Mouse (Mus musculus): ENCODE results near the gene Tex35.

The Tex35 gene

GRCm38 (mm10) chr1:157090835-157091234 lies 17.6 kb downstream of the Tex35 start:
- ChIA-PET CTCF (interaction anchor here in 3 of 4 experiments (0.8 to 1.7 kb wide), 3 partner anchors 9 to 14 kb away, joined by 3 to 5 read pairs (median 4); no protein-coding TSS in a partner anchor), POLR2A (interaction anchor here in 1 of 4 experiments (0.5 to 1.1 kb wide), 3 partner anchors 9 to 313 kb away, joined by 3 to 4 read pairs (median 3); no protein-coding TSS in a partner anchor)

DNA sequence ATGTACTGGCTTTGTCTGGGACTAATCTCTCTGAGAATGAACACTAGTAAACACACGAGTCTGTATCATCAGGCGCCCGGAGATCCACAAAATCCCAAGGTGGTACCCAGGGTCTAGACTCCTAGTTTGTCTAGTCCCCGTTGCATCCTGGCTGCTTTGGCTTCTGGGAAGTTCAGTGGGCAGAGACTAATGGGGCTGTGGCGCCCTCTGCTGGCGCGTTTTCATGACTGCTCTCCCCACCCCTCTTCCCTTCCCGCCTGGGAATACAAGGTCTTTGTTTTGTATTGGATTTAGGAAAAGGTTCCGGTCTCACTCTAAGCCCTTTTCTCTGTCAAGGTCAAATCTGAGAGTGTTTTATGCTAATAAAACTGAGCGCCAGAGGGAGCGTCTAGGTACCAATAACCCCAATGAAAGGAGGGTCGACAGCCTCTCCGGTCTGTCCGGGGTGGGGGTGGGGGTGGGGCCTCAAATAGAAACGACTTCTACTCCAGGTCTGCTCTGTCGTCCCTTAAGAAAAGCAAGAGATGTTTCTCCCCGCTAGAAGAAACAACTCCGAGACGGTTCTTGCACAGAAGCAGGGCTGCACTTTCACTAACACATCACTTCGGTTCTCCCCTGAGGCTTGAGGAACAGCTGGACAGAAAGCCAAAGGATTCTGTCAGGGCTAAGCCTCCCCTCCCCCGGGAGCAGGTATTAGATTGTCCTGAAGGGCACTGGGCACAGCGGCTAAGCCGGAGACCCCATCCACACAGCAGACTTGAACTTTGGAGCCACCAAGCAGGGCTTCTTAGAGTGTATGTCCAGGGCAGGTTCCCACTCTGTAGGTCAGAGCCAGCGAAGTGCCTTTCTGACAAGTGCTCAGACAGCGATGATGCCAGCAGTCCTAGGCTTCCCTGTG lies 22.1 kb downstream of the Tex35 start:
- ChIA-PET CTCF (interaction anchor here in 1 of 4 experiments (1.0 kb wide), 1 partner anchor 450 kb away, joined by 4 read pairs; no protein-coding TSS in a partner anchor), POLR2A (interaction anchor here in 2 of 4 experiments (0.5 to 0.6 kb wide), 2 partner anchors 158 to 370 kb away, joined by 3 read pairs; no protein-coding TSS in a partner anchor)

DNA sequence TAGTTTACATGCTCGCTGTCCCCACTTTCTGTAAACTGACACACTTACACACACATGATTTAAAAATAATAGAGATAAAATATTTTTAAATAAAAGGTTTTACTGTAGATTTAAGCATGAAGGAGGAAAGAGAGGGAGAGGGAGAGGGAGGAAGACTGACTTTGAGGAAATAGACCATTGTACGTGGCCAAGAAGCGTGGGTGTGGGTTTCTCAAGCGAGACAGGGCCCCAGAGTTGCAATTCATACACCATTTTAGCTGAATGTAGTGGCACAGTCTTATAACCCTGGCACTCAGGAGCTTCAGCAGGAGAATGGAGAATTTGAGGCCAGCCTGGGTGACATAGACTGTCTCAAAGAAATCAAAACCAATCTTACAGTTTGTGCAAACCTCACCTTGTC lies 25.5 kb downstream of the Tex35 start:
- POLR2A ChIA-PET: no interaction called here
- CTCF ChIA-PET: interaction anchor here in 2 of 4 experiments (0.6 to 4.3 kb wide), 4 partner anchors 165 to 453 kb away, joined by 3 to 44 read pairs (median 16); no protein-coding TSS in a partner anchor

DNA sequence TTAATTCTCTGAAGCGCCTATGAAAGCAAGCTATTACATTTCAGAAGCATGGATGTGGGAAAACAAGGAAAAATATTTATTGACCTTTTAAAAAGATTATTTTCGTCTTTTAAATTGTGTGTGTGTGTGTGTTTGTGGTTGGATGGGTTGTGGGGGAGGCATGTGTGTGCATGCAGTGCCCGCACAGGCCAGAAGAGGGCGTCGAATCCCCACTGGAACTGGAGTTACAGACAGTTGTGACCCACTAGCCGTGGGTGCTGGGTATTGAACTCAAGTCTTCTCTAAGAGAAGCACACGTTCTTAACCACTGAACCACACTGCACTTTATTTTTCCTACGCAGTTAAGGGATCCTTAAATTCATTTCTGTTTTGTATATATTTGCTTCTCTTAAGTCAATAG lies 26.5 kb downstream of the Tex35 start:
- ChIA-PET CTCF (interaction anchor here (0.5 to 4.3 kb wide), 66 partner anchors 8 to 995 kb away, joined by 3 to 47 read pairs (median 4); partner anchors contain the start of genes Cryzl2 (in 2 of the 4), Angptl1 (in 1 of the 4), Fam20b (in 1 of the 4) and Rasal2 (in 1 of the 4)), POLR2A (interaction anchor here in 2 of 4 experiments (0.9 to 2.0 kb wide), 9 partner anchors 10 to 340 kb away, joined by 3 to 6 read pairs (median 3); no protein-coding TSS in a partner anchor)

GRCm38 (mm10) chr1:157081076-157081804 lies 27.2 kb downstream of the Tex35 start:
- ChIA-PET POLR2A (interaction anchor here in 3 of 4 experiments (0.5 to 2.0 kb wide), 21 partner anchors 10 to 510 kb away, joined by 3 to 7 read pairs (median 3); partner anchors contain the start of gene Fam20b (in 1 of the 3)), CTCF (interaction anchor here (0.5 to 4.3 kb wide), 66 partner anchors 9 to 540 kb away, joined by 3 to 47 read pairs (median 4); partner anchors contain the start of genes Cryzl2 (in 2 of the 4), Angptl1 (in 1 of the 4), Fam20b (in 1 of the 4) and Rasal2 (in 1 of the 4))

GRCm38 (mm10) chr1:157080071-157080470 lies 28.4 kb downstream of the Tex35 start:
- ChIA-PET CTCF (interaction anchor here (0.7 to 4.3 kb wide), 28 partner anchors 21 to 517 kb away, joined by 3 to 47 read pairs (median 4); partner anchors contain the start of gene Cryzl2 (in 1 of the 4)), POLR2A (interaction anchor here in 2 of 4 experiments (0.7 to 2.0 kb wide), 8 partner anchors 11 to 512 kb away, joined by 3 to 7 read pairs (median 4); partner anchors contain the start of genes Fam20b (in 1 of the 2) and Rasal2 (in 1 of the 2))

DNA sequence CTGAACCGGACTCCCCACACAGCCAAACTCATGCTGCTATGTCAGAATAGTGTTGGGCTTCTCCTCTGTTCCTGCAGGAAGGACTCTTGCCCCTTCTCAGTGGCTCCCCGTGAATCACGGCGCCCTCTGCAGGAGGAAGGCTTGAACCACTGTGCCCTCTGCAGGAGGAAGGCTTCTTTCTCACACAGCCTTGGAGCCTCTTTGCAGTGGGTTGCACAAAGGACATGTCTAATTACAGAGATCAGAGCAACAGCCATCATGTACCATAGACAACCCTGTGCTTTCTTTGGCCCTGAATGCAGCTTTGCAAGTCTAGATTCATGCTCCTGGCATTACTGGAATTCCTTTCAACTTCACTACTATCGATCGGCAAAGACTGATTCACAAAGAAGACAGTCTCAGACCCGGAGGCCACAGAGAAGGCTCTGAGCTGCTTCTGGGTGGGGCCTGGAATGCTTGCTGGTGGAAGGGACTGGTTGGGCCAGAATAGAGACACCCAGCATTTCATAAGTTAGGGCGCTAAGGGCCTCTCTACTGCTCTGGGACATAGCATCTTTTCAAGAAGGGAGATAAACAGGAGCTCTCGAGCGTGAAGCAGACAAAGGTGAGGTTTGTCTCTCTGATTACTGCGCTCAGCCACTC lies 29.0 kb downstream of the Tex35 start:
- POLR2A ChIA-PET: interaction anchor here in 2 of 4 experiments (0.8 to 1.5 kb wide), 4 partner anchors 12 to 511 kb away, joined by 3 to 7 read pairs (median 4); partner anchors contain the start of genes Fam20b (in 1 of the 2) and Rasal2 (in 1 of the 2)
- CTCF ChIA-PET: interaction anchor here (0.7 to 4.3 kb wide), 27 partner anchors 22 to 517 kb away, joined by 3 to 47 read pairs (median 4); partner anchors contain the start of gene Cryzl2 (in 1 of the 4)

DNA sequence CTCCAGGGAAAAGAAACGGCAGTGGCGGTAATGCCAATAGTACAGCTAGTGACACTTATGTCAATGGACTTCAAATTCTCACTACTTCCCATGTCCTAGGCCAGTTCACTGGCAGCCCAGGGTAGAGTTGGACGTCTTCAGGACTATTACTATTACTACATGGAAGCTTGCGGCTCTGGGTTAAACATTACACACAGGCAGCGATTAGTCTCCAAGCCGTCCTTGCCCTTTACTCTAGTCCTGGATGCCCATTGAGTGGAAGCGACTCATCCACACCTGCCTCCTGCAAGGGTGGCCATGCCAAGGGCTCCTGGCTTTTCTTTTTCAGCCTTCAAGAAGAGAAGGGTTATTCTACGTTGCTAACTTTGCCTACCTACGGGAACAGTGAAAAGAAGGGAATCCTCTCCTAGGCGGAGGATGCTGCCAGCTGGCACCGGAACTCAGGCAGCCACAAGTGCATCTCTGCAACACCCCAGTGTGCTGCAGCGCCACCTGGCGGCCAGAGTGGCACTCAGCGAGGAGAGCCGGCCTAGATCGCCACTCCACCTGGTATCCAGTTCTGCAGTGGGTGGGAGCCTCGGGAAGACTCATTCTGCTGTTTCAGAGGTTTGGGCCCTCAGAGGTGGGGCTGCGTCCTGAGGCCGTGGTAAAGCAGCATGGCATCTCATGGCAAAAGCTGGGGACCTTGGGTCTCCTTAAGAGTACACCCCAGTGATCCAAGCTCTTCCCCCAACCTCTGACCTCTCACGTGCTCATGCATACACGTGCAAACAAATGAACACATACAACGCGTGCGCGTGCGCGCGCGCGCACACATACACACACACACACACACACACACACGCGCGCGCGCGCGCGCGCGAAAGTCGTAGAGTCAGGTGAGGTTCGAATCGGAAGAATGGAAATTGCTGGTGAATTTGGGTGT lies 31.4 kb downstream of the Tex35 start:
- ChIA-PET POLR2A (interaction anchor here (0.7 to 2.0 kb wide), 15 partner anchors 11 to 858 kb away, joined by 3 to 7 read pairs (median 4); partner anchors contain the start of gene Cryzl2 (in 1 of the 4)), CTCF (interaction anchor here (0.6 to 3.4 kb wide), 67 partner anchors 8 to 835 kb away, joined by 3 to 56 read pairs (median 5); partner anchors contain the start of genes Cryzl2 (in 1 of the 4) and Fam20b (in 1 of the 4))

GRCm38 (mm10) chr1:157076257-157076656 lies 32.2 kb downstream of the Tex35 start:
- CTCF ChIA-PET: interaction anchor here (0.5 to 3.4 kb wide), 68 partner anchors 8 to 786 kb away, joined by 3 to 56 read pairs (median 5); partner anchors contain the start of genes Abl2 (in 1 of the 4) and Cryzl2 (in 1 of the 4)
- POLR2A ChIA-PET: interaction anchor here (0.5 to 2.0 kb wide), 12 partner anchors 11 to 373 kb away, joined by 3 to 7 read pairs (median 3); no protein-coding TSS in a partner anchor

DNA sequence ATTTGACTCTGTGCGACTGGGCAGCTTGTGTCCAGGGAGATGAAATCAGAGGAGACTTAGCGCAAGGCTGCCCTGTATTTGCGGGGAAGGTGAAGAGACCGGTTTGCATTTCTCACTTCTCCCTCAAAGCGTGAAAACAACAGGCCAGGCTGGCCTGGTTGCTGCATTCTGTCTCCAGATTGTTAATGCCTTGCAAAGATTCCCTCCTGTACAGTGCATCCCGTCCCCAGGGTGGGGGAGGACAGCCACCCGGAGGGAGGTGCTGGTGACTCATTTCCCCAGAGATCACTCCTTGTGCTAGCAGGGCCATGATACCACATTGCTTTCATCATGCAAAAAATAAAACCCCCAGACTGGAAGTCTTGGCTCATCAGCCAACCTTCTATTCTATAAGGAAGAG lies 33.5 kb downstream of the Tex35 start:
- ChIA-PET CTCF (interaction anchor here (0.5 to 3.4 kb wide), 11 partner anchors 9 to 676 kb away, joined by 3 to 56 read pairs (median 11); no protein-coding TSS in a partner anchor), POLR2A (interaction anchor here in 2 of 4 experiments (1.1 to 1.2 kb wide), 2 partner anchors 14 to 33 kb away, joined by 3 read pairs; no protein-coding TSS in a partner anchor)

- CTCF ChIA-PET: interaction anchor here in 1 of 4 experiments (1.5 kb wide), 1 partner anchor 332 kb away, joined by 4 read pairs; no protein-coding TSS in a partner anchor
Measured at GRCm38 (mm10) chr1:157074371-157074770, 34.1 kb downstream of the Tex35 start.

GRCm38 (mm10) chr1:157073592-157073991 lies 34.9 kb downstream of the Tex35 start:
- POLR2A ChIA-PET: interaction anchor here in 3 of 4 experiments (0.6 to 1.5 kb wide), 3 partner anchors 90 to 355 kb away, joined by 3 to 5 read pairs (median 3); partner anchors contain the start of gene Fam20b (in 1 of the 3)
- CTCF ChIA-PET: interaction anchor here in 2 of 4 experiments (0.5 to 1.7 kb wide), 5 partner anchors 8 to 332 kb away, joined by 3 to 5 read pairs (median 4); no protein-coding TSS in a partner anchor

More at GRCm38 (mm10) chr1:157074371-157074770, 34.1 kb downstream of the Tex35 start:
- POLR2A ChIA-PET: interaction anchor here in 2 of 4 experiments (0.7 to 1.2 kb wide), 2 partner anchors 33 to 139 kb away, joined by 3 to 6 read pairs; no protein-coding TSS in a partner anchor

- POLR2A ChIA-PET: interaction anchor here in 1 of 4 experiments (1.3 kb wide), 1 partner anchor 151 kb away, joined by 3 read pairs; no protein-coding TSS in a partner anchor
Measured at GRCm38 (mm10) chr1:157069181-157069828, 39.2 kb downstream of the Tex35 start.

GRCm38 (mm10) chr1:157068316-157068715 lies 40.2 kb downstream of the Tex35 start:
- ChIA-PET POLR2A (no interaction called here), CTCF (interaction anchor here in 3 of 4 experiments (0.6 to 1.5 kb wide), 5 partner anchors 8 to 358 kb away, joined by 3 to 6 read pairs (median 4); no protein-coding TSS in a partner anchor)

More at GRCm38 (mm10) chr1:157069181-157069828, 39.2 kb downstream of the Tex35 start:
- CTCF ChIA-PET: interaction anchor here in 3 of 4 experiments (0.8 to 2.5 kb wide), 5 partner anchors 8 to 389 kb away, joined by 3 to 7 read pairs (median 4); partner anchors contain the start of gene Cryzl2 (in 1 of the 3)

Data from embryonic stem cell, embryonic (primary cell).